Mouse (Mus musculus): ENCODE measurements around the gene Olfr653. TPM values are rescaled to one million over a fixed set of nuclear protein-coding genes. Genes with fewer than 3 reads are reported as not detected.

Olfr653 gene
- total RNA-seq (2021), result not detected
- long read RNA-seq, experiment 1, result 0 reads
- long read RNA-seq, experiment 2, result 0 reads

GRCm38 (mm10) chr7:104577014-104577413, at the start of gene Olfr653:
Olfr653 (plus strand) TSS chr7:104577314.
- DNase-seq (ENCODE audit: low spot score in 2 of 2), result no peak

GRCm38 (mm10) chr7:104549833-104550232, 27.3 kb upstream of the Olfr653 start, which contains the start of gene Olfr651:
Olfr651 (plus strand) TSS chr7:104550133.
- DNase-seq (ENCODE audit: low spot score in 2 of 2), result no peak

GRCm38 (mm10) chr7:104552700-104553099, 24.4 kb upstream of the Olfr653 start:
- no peak for DNase-seq (ENCODE audit: low spot score in 2 of 2)

- no peak for DNase-seq (ENCODE audit: low spot score in 2 of 2)
These were observed 16.5 kb upstream of the Olfr653 start, which contains the start of gene Olfr652 for GRCm38 (mm10) chr7:104560601-104561000. Olfr652 (plus strand) TSS chr7:104560901.

DNA sequence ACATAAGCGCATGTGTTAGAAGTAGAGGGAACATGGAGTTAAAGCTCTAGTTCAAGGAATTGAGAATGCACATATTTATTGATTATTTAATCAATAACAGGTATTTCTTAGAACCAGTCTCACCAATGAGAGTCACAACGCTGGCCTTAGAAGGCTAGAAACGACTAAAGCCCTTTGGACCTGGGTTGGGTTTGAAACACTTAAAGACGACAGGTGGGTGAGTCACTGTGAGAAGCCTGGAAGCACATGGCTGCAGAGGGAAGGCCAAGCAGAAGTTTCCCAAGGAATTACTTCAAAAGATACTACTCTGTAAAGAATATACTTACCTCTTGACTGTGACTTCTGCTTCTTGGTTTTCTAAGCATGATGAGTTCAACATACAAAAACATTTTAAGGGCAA, 3.7 kb downstream of the Olfr653 start:
- no peak for DNase-seq (ENCODE audit: low spot score in 2 of 2)

GRCm38 (mm10) chr7:104581429-104581828, 4.3 kb downstream of the Olfr653 start:
- no peak for DNase-seq (ENCODE audit: low spot score in 2 of 2)

GRCm38 (mm10) chr7:104586725-104587124, 9.6 kb downstream of the Olfr653 start, which contains the start of gene Olfr654:
Olfr654 (plus strand) TSS chr7:104587025.
- no peak for DNase-seq (ENCODE audit: low spot score in 2 of 2)

DNA sequence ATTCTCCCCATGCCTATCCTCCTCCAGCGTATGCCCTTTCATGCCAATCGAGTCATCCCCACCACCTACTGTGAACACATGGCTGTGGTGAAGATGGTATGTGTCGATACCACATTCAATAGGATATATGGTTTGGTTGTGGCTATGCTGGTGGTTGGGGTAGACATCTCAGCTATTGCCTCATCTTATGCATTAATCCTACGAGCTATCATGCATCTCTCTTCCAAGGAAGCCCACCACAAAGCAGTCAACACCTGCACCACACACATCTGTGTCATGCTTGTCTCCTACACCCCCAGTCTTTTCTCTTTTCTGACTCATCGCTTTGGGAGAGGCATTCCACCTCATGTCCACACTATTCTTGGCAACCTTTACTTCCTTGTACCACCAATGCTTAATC, 11.2 kb downstream of the Olfr653 start:
- DNase-seq (ENCODE audit: low spot score in 2 of 2), result no peak

DNA sequence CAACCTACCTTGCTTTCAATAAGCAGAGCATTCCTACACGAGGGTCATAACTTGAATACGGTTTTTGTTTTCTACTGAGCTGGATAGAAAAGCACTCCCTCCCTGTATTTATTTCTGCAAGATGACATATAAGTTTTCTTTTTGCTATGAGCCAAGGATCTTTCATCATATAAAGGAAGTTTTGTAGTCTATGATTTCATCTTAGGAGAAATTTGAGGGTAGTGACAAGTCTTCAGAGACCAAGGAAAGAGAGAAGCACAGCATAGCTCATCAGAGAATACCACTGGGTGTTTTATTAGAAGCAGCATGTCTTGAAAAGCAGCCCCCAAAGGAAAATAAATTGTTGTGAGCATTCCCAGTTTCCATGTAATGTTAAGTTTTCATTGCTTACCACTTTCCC, 24.6 kb downstream of the Olfr653 start, which contains the start of gene Olfr655:
Gene Olfr655 (minus strand): TSS at position 101 of the 400 bp plus-strand sequence.
- DNase-seq (ENCODE audit: low spot score in 2 of 2), result no peak

GRCm38 (mm10) chr7:104603173-104603572, 26.1 kb downstream of the Olfr653 start:
- DNase-seq (ENCODE audit: low spot score in 2 of 2), result no peak

GRCm38 (mm10) chr7:104604727-104605126, 27.6 kb downstream of the Olfr653 start:
- no peak for DNase-seq (ENCODE audit: low spot score in 2 of 2)

DNA sequence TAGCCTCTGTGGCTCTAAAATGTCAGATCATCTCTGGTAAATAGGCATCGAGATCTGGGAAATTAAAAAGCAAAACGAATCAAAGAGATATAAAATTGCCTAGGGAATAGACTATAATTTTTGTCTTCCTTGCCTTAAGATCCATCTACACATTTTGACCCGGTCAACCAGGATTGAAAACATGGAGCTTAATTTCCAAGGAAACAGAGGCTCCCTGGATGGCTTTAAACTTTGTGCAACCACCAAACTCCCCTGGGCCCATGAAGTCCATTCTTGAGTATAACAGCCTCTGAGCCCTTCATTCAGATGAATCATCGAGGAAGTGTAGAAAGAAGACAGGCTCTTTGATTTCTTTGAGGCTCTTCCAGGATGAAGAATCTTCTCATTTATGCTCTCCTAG, 36.5 kb downstream of the Olfr653 start, which contains the start of gene Olfr656:
Gene Olfr656 (plus strand): TSS at position 301 of the 400 bp plus-strand sequence.
- DNase-seq (ENCODE audit: low spot score in 2 of 2), result no peak

GRCm38 (mm10) chr7:104624494-104624893, 47.4 kb downstream of the Olfr653 start, which contains the start of gene Olfr657:
Olfr657 (plus strand) TSS chr7:104624794.
- DNase-seq (ENCODE audit: low spot score in 2 of 2), result no peak

Other genes starting within 250 kb of the Olfr653 start
- not detected for gene Trim34b, start 247.8 kb upstream of the Olfr653 start, total RNA-seq (2021)
- gene Trim12c, start 224.0 kb upstream of the Olfr653 start, total RNA-seq (2021), result 1 to 10 TPM; 1.7 TPM
- gene Trim30b, start 207.4 kb upstream of the Olfr653 start, total RNA-seq (2021), result under 1 TPM in 1 of 2 experiments, not detected in 1; 0.14 TPM
- not detected for gene Trim30c, start 176.5 kb upstream of the Olfr653 start, total RNA-seq (2021)
- 1 to 10 TPM in 1 of 2 experiments, under 1 TPM in 1; 0.67 to 1.0 TPM for gene Trim30a, start 112.1 kb upstream of the Olfr653 start, total RNA-seq (2021)
- under 1 TPM; 0.59 to 0.88 TPM for gene Trim30d, start 69.5 kb upstream of the Olfr653 start, total RNA-seq (2021)
- not detected for gene Olfr651, start 27.2 kb upstream of the Olfr653 start, total RNA-seq (2021)
- not detected for gene Olfr652, start 16.4 kb upstream of the Olfr653 start, total RNA-seq (2021)
- not detected for gene Olfr654, start 9.7 kb downstream of the Olfr653 start, total RNA-seq (2021)
- gene Olfr655, start 24.5 kb downstream of the Olfr653 start, total RNA-seq (2021), result not detected
- not detected for gene Olfr656, start 36.6 kb downstream of the Olfr653 start, total RNA-seq (2021)
- not detected for gene Olfr657, start 47.5 kb downstream of the Olfr653 start, total RNA-seq (2021)
- not detected for gene Olfr658, start 70.0 kb downstream of the Olfr653 start, total RNA-seq (2021)
- gene Olfr659, start 89.4 kb downstream of the Olfr653 start, total RNA-seq (2021), result not detected
- not detected for gene Olfr661, start 109.2 kb downstream of the Olfr653 start, total RNA-seq (2021)
- gene Usp17le, start 200.2 kb downstream of the Olfr653 start, total RNA-seq (2021), result not detected